Mouse (Mus musculus) hindbrain, embryonic 11.5 days (tissue): ENCODE measurements around the gene Aars2. TPM values are rescaled to one million over a fixed set of nuclear protein-coding genes. Genes with fewer than 3 reads are reported as not detected.

Source experiments
- ATAC-seq: fragments of 200-750 bp; cut with Nextera tagmentation; 2 replicates; pipeline ENCODE4 v1.8.0; 2017; ENCODE audit warnings: mild to moderate bottlenecking, moderate TSS enrichment, moderate library complexity; ENCODE audit not compliant: low FRiP score
- DNase-seq: peaks from one replicate; pipeline ENCODE4 v3.0.0-alpha.2; 2015; ENCODE audit warnings: low spot score
- H3K27ac ChIP-seq: fragments of 300-500 bp; sonication (generic); 2 replicates; pipeline ENCODE4 v1.5.1; 2014; ENCODE audit warnings: mild to moderate bottlenecking, low read depth, low read length
- H3K27me3 ChIP-seq: fragments of 300-500 bp; sonication (generic); 2 replicates; pipeline ENCODE4 v1.6.1; 2014; ENCODE audit warnings: mild to moderate bottlenecking, low read length, moderate library complexity, mixed read lengths; ENCODE audit not compliant: control insufficient read depth, insufficient read depth
- H3K36me3 ChIP-seq: fragments of 300-500 bp; sonication (generic); 2 replicates; pipeline ENCODE4 v1.6.1; 2014; ENCODE audit warnings: mild to moderate bottlenecking, low read length, moderate library complexity, mixed read lengths; ENCODE audit not compliant: control insufficient read depth, insufficient read depth
- H3K4me1 ChIP-seq: fragments of 300-500 bp; sonication (generic); replicated peaks from 2 replicates; pipeline ENCODE4 v1.6.1; 2014; ENCODE audit warnings: low read length, mixed read lengths; ENCODE audit not compliant: control insufficient read depth, insufficient read depth
- H3K4me2 ChIP-seq: fragments of 300-500 bp; sonication (generic); replicated peaks from 2 replicates; pipeline ENCODE4 v1.6.1; 2014; ENCODE audit warnings: mild to moderate bottlenecking, low read depth, low read length
- H3K4me3 ChIP-seq: fragments of 300-500 bp; sonication (generic); 2 replicates; pipeline ENCODE4 v1.5.1; 2014; ENCODE audit warnings: low read depth, low read length
- H3K9ac ChIP-seq: fragments of 300-500 bp; sonication (generic); 2 replicates; pipeline ENCODE4 v1.6.1; 2014; ENCODE audit warnings: low read depth, low read length
- H3K9me3 ChIP-seq: fragments of 300-500 bp; sonication (generic); 2 replicates; pipeline ENCODE4 v1.6.1; 2016; ENCODE audit warnings: low read length; ENCODE audit not compliant: control insufficient read depth
- WGBS: fragments of 180-500 bp; shearing (Covaris S2); extraction: QIAGEN DNeasy Blood & Tissue Kit; methylation state at CpG from one replicate; pipeline ENCODE4 v1.1.7; 2014; 5-methylcytosine and 5-hydroxymethylcytosine counted together
- polyA plus RNA-seq: library from polyadenylated mRNA; unstranded; fragments of >200 nt; fragmentation: Nextera tagmentation; extraction: Ambion mirVana; gene quantifications from 2 replicates; pipeline ENCODE4 v1.2.1, GENCODE M21; 2014

Aars2 gene
- polyA plus RNA-seq, 1 experiment from 2014 or later = 13.0 TPM

- Histone ChIP-seq H3K4me2 (no peak overlapping the region), H3K4me1 (0 out of 2 replicates have a peak, but pooled peaks cover 3% of the 10 kb centered on the region), H3K4me3 (no peak overlapping the region), H3K9me3 (no peaks in the 10 kb centered on the region), H3K9ac (no peak overlapping the region), H3K36me3 (no peaks in the 10 kb centered on the region), H3K27ac (no peak overlapping the region), H3K27me3 (no peaks in the 10 kb centered on the region)
- ATAC-seq (no peak), DNase-seq (no peak)
- WGBS = 78% methylated on average over 6 of the region's 6 CpGs
Observed at GRCm38 (mm10) chr17:45473667-45474066, 33.0 kb upstream of the Aars2 start.

GRCm38 (mm10) chr17:45474146-45474545 lies 32.5 kb upstream of the Aars2 start:
- H3K9me3 ChIP-seq = no peaks in the 10 kb centered on the region
- 76% methylated on average over 8 of the region's 8 CpGs for WGBS
- DNase-seq (no peak), ATAC-seq (peak; percentile 48; the same call in 1 of the 2 replicates)
- no peaks in the 10 kb centered on the region for H3K36me3 ChIP-seq
- H3K4me1 ChIP-seq = 0 out of 2 replicates have a peak, but pooled peaks cover 3% of the 10 kb centered on the region
- peak overlapping the region; percentile 71 for H3K4me2 ChIP-seq
- no peaks in the 10 kb centered on the region for H3K27me3 ChIP-seq
- no peak overlapping the region for H3K27ac ChIP-seq
- H3K9ac ChIP-seq = no peak overlapping the region; the same call in 1 of the 2 replicates
- H3K4me3 ChIP-seq = 0 out of 2 replicates have a peak overlapping the region, but pooled peaks have one; percentile 40

- WGBS = 6% methylated on average over 30 of the region's 30 CpGs
- Histone ChIP-seq H3K4me3 (peak within 1 kb of the TSS; percentile 40), H3K9me3 (no peaks in the 10 kb centered on the region), H3K27me3 (no peaks in the 10 kb centered on the region), H3K27ac (no peak within 1 kb of the TSS), H3K36me3 (no peaks in the 10 kb centered on the region), H3K4me2 (peak within 1 kb of the TSS; percentile 71), H3K9ac (peak within 1 kb of the TSS; percentile 57), H3K4me1 (0 out of 2 replicates have a peak, but pooled peaks cover 3% of the 10 kb centered on the region)
- peak; percentile 75 for DNase-seq
- peak; percentile 82 for ATAC-seq
Observed at GRCm38 (mm10) chr17:45474669-45475465, 31.8 kb upstream of the Aars2 start, which contains the start of gene Spats1. Spats1 (minus strand) TSS chr17:45475415.

- Histone ChIP-seq H3K4me1 (0 out of 2 replicates have a peak, but pooled peaks cover 3% of the 10 kb centered on the region), H3K27me3 (no peaks in the 10 kb centered on the region), H3K36me3 (no peaks in the 10 kb centered on the region), H3K9ac (no peak overlapping the region), H3K27ac (no peak overlapping the region), H3K9me3 (0 out of 2 replicates have a peak, but pooled peaks cover 3% of the 10 kb centered on the region), H3K4me2 (no peak overlapping the region), H3K4me3 (no peak overlapping the region)
- DNase-seq (peak; percentile 91), ATAC-seq (no peak)
- 18% methylated on average over 12 of the region's 12 CpGs for WGBS
Observed at GRCm38 (mm10) chr17:45478234-45478825, 28.3 kb upstream of the Aars2 start.

- Histone ChIP-seq H3K9me3 (0 out of 2 replicates have a peak, but pooled peaks cover 3% of the 10 kb centered on the region), H3K4me3 (no peak overlapping the region), H3K27me3 (no peaks in the 10 kb centered on the region), H3K4me1 (no peaks in the 10 kb centered on the region), H3K36me3 (no peaks in the 10 kb centered on the region), H3K4me2 (no peak overlapping the region), H3K9ac (no peak overlapping the region), H3K27ac (no peak overlapping the region)
- DNase-seq = no peak
- 36% methylated on average over 2 of the region's 2 CpGs for WGBS
- no peak for ATAC-seq
Observed at GRCm38 (mm10) chr17:45480429-45480828, 26.2 kb upstream of the Aars2 start.

GRCm38 (mm10) chr17:45485581-45485980 lies 21.1 kb upstream of the Aars2 start:
- H3K4me3 ChIP-seq = no peak overlapping the region
- H3K27ac ChIP-seq = no peak overlapping the region
- DNase-seq (no peak), ATAC-seq (no peak)
- no peak overlapping the region for H3K9ac ChIP-seq
- no peaks in the 10 kb centered on the region for H3K27me3 ChIP-seq
- WGBS = 91% methylated on average over 7 of the region's 7 CpGs
- H3K4me1 ChIP-seq = no peaks in the 10 kb centered on the region
- H3K4me2 ChIP-seq = no peak overlapping the region
- H3K9me3 ChIP-seq = 0 out of 2 replicates have a peak, but pooled peaks cover 3% of the 10 kb centered on the region
- no peaks in the 10 kb centered on the region for H3K36me3 ChIP-seq

GRCm38 (mm10) chr17:45487216-45487615 lies 19.4 kb upstream of the Aars2 start:
- no peak overlapping the region for H3K4me3 ChIP-seq
- H3K4me1 ChIP-seq = no peaks in the 10 kb centered on the region
- ATAC-seq = no peak
- no peaks in the 10 kb centered on the region for H3K27me3 ChIP-seq
- no peak overlapping the region for H3K4me2 ChIP-seq
- WGBS = 23% methylated on average over 5 of the region's 5 CpGs
- no peak overlapping the region for H3K27ac ChIP-seq
- no peak for DNase-seq
- no peak overlapping the region for H3K9ac ChIP-seq
- H3K9me3 ChIP-seq = no peaks in the 10 kb centered on the region
- no peaks in the 10 kb centered on the region for H3K36me3 ChIP-seq

- H3K36me3 ChIP-seq = no peaks in the 10 kb centered on the region
- H3K9me3 ChIP-seq = no peaks in the 10 kb centered on the region
- H3K4me3 ChIP-seq = no peak overlapping the region
- no peak overlapping the region for H3K27ac ChIP-seq
- no peak for DNase-seq
- no peak overlapping the region for H3K4me2 ChIP-seq
- H3K27me3 ChIP-seq = no peaks in the 10 kb centered on the region
- H3K4me1 ChIP-seq = no peaks in the 10 kb centered on the region
- no peak overlapping the region for H3K9ac ChIP-seq
- WGBS = 87% methylated on average over 23 of the region's 23 CpGs
- no peak for ATAC-seq
Observed at GRCm38 (mm10) chr17:45488321-45489254, 18.1 kb upstream of the Aars2 start.
